Mouse (Mus musculus) brain, embryonic 14.5 days (tissue): Measurements from ENCODE around the gene Pam.

Source experiments
- CTCF ChIP-seq: fragments of 200-500 bp; IDR thresholded peaks from 2 replicates; pipeline ENCODE4 v1.5.1; 2012; ENCODE audit warnings: inconsistent platforms, mild to moderate bottlenecking, moderate library complexity, borderline replicate concordance; ENCODE audit not compliant: insufficient read depth, insufficient read length; ENCODE audit errors: extremely low read depth
- POLR2A ChIP-seq: fragments of 200-500 bp; IDR thresholded peaks from 2 replicates; pipeline ENCODE4 v1.6.1; 2012; ENCODE audit warnings: mild to moderate bottlenecking, inconsistent platforms, borderline replicate concordance; ENCODE audit not compliant: poor library complexity, insufficient read depth, insufficient read length, severe bottlenecking; ENCODE audit errors: extremely low read depth

- TF ChIP-seq POLR2A (no peak), CTCF (no peak)
Observed at GRCm38 (mm10) chr1:98056996-98057945, 38.2 kb downstream of the Pam start.
